Mouse (Mus musculus): ENCODE measurements at regions not wholly inside any gene's neighbourhood (a gene's known extent, or its start where the extent isn't known, plus 50 kb on each side); places are given as distances from the start of the nearest gene placed in this dataset.
A peak's percentile ranks its signal among the peaks of the same experiment; 100 is the strongest.

DNA sequence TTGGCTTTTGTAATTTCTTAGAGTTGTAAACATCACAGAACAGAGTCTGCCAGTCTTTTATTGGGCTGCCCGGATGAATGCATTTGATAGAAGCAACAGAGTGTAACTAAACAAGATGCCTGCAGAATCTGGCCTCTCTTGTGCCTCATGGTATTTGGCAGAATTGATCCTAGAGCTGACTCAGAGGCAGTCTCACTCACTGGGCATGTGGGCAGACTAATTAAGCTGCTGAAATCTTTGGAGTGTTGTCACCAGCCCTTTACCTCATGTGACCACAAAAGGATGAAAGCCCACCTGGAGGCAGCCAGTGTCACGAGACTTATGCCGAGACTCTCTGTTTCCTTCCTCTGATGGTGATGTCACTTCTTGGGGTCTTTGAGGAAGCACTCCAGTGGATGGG is 258.5 kb upstream of the Klhl29 start:
- no peak for DNase-seq (ENCODE audit: low spot score in 2 of 2)

DNA sequence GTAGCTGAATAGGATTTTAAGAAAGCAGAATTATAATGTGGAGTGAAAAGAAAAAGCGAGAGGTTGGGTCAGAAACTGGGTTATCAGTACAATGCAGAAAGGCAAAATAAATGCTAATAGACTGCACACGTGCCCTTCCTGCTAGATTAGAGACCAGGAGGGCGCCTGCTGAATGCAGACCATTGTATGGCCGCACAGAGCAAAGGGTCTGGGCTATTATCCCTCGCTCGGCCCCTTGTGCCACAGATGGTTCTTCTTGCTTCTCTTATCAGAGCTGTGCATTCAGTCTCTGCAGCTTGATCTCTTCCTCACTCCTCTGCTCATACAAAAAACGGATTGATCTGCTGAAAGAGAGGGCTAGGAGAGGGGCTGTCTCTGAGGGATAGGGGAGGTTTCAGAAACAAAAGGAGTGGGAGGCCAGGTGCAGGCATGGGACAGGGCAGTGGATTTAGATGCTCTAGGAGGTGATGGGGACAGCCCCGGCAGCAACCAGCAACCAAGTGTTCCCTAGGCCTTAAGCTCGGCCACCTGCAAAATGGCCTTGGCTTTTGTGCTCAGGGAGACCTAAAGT is 225.7 kb upstream of the Klhl29 start:
- intact Hi-C loops (cut with DNase I), result no loop called here
- no peak for DNase-seq (ENCODE audit: low spot score in 2 of 2)

More for the DNA sequence above, 258.5 kb upstream of the Klhl29 start:
- intact Hi-C loops (cut with DNase I), result no loop called here

DNA sequence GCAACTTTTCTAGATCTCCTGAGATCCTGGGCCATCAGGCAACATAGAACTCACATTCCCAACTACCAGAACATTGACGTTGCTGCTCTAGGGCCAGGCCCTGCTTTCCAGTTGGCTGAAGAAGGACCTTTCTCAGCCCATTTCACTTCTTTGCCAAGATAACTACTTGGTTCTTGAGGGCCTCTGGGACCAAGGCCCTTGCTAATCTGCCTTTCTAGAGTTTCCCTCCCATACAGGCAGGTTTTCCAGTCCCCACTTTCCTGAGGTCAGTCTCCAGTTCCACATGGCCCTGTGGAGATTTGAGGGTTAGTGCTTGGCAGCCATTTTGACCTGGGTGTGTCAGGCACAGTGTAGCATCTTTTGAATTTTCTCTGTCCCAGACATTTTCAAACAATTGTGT is 223.9 kb upstream of the Klhl29 start:
- intact Hi-C loops (cut with DNase I), result no loop called here
- no peak for DNase-seq (ENCODE audit: low spot score in 2 of 2)

DNA sequence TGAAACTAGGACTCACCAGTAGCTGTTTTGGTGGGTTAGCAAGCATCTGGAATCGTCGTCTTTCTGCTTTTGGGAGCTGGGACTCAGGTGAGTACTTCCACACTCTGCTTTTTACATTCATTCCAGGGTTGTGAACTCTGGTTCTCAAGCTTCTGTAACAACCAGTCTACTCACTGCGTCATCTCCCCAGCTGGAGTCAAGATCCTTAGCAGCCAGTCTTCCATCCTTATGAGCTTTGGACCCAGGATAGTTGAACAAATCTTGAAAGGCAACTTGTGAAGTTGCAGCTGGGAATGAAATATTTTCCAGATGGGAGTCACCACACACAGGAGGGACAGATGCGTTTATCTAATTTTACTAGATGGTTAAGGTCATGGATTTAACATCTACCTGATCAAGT is 223.5 kb upstream of the Klhl29 start:
- DNase-seq (ENCODE audit: low spot score in 2 of 2), result no peak
- intact Hi-C loops (cut with DNase I), result no loop called here

DNA sequence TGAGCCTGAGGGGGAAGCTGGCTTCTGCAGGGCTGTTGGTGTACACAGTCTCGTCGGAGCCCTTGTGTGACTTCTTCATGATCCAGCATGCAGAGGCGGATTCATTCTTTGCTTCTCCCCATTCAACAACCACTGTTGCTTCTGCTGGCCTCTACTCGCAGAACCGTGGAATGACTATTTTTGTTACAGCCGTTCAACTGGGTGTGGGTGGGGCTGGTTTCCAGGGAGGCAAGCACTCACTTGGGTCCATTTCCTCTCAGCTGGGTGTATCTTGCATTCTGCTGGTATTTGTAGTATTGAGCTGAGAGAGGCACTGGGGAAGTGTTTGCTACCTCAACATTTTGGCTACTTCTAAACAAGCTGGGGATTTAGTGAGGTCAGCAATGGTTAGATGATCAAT is 197.3 kb upstream of the Klhl29 start:
- peak; percentile 32 to 79 for DNase-seq (ENCODE audit: low spot score in 2 of 2)
- intact Hi-C loops (cut with DNase I), result no loop called here

DNA sequence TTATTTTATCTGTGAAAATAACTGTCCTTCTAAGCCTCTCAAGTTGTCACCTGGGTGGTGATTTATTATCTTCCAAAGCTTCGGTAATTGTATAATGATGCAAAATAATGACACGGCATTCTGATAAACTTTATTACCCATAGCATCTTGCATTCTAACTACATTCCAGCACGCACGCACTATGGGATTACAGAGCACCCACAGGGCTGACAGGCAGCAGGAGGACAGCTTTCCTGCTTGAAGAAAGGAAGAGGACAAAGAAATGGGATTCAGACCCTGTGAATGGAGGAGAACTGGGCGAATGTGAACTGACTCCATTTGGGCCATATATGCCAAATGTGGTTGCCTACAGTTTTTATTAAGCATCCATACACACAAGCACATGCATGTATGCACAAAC is 193.5 kb upstream of the Klhl29 start:
- no peak for DNase-seq (ENCODE audit: low spot score in 2 of 2)
- intact Hi-C loops (cut with DNase I), result no loop called here

DNA sequence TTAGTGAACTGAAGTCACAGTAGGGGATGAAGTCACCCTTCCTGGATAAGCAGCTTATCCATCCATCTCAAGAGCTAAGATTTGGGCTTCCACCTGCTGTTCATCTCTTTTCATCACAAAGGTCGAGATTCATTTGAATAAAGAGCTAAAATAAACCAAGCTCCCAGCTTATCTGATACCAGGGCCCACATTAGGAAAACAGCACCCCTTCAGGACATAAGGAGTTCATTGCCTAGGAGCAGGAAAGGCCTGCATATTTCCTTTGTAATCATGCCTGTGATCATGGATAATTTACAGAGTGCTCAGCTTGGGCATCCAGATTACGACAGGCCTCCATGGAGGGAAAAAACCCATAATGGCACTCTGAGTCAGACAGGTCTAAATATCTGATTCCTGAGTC is 190.7 kb upstream of the Klhl29 start:
- DNase-seq (ENCODE audit: low spot score in 2 of 2), result no peak
- intact Hi-C loops (cut with DNase I), result no loop called here

DNA sequence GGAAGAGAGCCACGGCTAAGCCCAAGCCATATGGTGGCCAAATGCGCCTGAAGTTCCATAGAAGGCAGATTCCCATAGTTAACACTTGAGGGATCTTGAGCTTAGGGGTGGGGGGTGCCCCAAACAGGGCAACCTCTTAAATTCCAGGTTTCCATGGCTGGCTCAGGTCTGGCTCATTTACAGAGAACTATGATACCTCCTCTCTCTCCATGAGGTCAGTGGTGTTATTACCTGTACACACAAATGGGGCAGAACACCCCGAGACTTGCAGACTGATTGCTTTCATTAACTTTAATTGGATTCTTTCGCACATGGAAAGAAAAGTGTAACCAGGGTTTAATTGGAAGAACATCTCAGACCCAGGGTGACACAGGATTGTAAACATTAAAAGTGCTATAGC is 177.1 kb upstream of the Klhl29 start:
- intact Hi-C loops (cut with DNase I), result no loop called here
- no peak for DNase-seq (ENCODE audit: low spot score in 2 of 2)

DNA sequence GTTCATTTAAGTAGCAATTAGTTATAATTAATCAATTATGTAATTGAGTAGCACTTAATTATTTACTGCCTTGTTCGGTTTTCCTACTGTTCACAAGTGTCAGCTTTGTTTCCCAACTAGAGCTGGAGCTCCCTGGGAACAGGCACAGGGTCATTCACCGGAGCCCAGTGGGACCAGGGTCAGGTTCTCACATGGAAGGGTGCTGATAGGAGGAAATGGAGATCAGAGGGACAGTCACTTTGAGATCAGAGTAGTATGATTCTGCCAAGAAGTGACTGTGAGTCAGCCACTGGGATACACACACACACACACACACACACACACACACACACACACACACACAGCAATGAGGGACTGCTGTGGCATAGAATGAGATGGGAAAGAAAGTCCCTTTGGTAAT is 176.4 kb upstream of the Klhl29 start:
- intact Hi-C loops (cut with DNase I), result no loop called here

DNA sequence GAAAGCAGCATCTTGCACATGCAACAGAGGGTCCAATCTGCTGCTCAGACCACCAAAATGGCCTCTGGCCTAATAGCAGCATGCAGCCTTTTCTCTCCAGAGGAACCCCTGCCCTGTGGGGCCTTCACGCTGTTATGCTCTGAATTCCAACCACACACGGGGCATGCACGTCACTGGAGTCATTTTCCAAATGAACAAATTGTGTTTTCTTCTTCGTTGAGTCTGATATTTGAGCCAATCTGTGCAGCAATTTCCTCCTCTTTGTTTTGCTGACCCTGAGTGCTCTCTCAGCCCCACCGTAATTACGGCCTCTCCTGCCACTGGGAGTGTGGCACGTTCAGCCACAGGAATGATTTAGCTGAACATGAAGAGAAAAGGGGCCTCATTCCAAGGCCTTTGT is 174.3 kb upstream of the Klhl29 start:
- intact Hi-C loops (cut with DNase I), result no loop called here

More for the DNA sequence above, 176.4 kb upstream of the Klhl29 start:
- no peak for DNase-seq (ENCODE audit: low spot score in 2 of 2)

DNA sequence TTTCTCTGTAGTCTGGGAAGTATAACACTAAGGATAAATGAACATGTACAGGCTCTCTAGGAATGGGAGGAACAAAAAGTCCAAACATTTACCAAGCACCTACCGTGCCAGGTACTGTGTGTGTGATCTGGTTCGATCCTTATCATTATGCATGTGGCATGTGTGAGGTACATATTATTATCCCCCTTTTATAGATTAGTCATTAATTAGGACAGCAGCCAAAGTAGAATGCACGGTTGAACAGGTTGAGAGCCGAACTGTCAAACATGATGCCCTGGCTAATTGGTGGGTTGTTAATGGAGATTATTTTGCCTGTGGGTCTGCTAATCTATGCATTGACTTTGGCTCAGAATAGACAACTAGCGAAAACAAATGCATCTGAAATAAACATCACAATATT is 172.2 kb upstream of the Klhl29 start:
- no peak for DNase-seq (ENCODE audit: low spot score in 2 of 2)
- intact Hi-C loops (cut with DNase I), result no loop called here

More for the DNA sequence above, 174.3 kb upstream of the Klhl29 start:
- DNase-seq (ENCODE audit: low spot score in 2 of 2), result no peak

DNA sequence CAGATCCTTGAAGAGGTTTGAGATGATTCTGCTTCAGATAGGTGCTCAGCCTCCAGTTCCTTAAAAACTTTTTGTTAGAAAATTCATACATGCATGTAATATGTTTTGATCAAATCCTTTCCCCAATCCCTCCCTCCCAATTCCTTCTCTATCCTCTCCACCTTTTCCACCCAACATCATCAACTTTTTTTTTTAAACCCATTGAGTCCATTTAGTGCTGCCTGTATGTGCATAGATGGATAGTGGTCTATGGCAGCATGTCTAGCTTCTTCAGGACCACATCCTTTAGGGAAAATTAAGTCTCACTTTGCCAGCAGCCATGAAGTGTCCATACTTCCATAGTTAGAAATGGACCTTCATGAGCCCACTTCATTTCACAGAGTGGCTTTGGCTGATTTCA is 167.2 kb upstream of the Klhl29 start:
- intact Hi-C loops (cut with DNase I), result no loop called here
- no peak for DNase-seq (ENCODE audit: low spot score in 2 of 2)

DNA sequence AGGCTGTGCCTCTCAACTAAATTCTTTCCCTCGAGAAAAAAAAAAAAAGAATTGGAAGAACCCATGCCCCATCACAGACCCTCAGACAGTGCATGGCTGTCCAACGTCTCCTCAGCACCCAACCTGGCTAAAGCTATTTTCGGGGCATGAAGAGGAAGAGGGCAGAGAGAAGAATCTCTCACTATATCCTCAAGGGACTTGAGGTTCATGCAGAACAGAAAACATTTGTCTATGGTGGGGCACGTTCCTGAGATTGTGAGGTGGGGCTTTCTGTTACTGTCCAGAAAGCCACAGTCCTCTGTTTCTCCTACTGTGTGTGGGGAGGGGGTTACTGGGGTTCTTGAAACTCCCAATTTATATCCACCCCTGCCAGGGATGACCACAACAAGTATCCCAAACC is 120.8 kb upstream of the Klhl29 start:
- intact Hi-C loops (cut with DNase I), result no loop called here
- DNase-seq (ENCODE audit: low spot score in 2 of 2), result no peak

DNA sequence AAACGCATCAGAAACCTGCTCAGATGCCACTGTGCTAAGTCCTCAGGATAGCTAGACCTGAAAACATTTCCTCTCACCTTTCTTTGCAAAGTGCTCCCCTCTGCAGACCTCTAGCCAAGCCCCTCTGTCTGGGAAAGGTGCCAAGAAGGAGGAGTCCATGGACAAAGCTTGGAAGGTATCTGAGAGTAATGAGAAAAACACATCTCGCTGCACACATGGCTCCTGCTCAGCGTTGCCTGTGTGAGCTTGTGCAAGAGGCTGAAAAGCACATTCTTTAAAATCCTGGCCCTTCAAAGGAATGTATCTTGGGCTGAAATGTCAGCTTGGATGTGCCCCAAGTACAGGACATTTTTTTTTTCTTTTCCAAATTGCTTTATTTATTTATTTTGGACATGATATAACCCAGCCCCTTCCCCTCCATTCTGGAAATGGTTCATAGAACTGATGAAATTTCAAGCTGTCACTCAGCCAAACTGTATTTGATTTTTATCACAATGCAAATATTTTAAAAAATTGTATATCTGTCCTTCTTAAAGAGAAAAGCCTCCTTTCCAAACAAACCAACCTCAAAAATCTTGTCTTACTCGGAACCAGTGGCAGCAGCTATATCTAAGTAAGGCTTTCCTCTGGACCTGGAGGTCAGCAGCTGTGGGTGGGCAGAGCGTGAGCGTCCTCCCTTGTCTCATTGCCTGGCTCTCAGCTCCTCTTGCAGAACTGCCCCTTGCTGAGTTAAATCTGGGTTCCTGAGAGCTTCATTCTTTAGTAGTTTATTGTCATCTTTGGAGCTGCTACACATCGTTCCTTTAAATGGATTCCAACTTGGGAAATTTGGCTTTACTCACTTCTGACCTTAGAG is 119.4 kb upstream of the Klhl29 start:
- intact Hi-C loops (cut with DNase I), result no loop called here
- no peak for DNase-seq (ENCODE audit: low spot score in 2 of 2)

DNA sequence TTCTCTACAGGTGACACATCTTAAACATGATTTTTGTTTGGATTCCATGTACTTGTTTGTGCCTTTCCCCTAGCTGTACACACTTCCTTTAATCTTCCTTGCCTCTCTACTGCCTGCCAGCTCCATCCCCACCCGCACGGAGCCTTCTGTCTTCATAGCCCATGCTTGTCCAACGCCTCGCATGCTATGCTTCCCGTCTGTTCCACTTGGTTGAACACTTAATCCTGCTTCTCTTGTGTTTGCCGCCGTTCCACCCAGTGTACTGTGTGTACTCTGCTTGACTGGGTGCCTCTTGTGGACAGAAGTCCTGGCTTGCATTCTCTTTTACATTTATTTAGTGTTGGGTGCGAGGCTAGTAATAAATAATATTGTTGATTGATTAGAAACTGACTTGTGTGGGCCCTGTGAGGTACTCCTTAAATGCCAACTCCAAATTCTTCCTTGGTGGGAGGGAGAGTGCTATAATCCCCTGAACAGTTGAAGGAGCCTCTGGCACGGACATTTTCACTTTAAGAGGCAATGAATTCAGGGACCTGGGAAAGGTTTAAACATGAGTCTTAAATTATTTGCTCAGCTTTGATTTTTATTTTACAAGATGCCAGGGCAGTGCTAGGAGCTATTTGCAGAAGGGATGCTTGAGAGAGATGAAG is 88.9 kb upstream of the Klhl29 start:
- intact Hi-C loops (cut with DNase I), result no loop called here
- peak in 1 of 2 experiments; percentile 9 for DNase-seq (ENCODE audit: low spot score in 2 of 2)

DNA sequence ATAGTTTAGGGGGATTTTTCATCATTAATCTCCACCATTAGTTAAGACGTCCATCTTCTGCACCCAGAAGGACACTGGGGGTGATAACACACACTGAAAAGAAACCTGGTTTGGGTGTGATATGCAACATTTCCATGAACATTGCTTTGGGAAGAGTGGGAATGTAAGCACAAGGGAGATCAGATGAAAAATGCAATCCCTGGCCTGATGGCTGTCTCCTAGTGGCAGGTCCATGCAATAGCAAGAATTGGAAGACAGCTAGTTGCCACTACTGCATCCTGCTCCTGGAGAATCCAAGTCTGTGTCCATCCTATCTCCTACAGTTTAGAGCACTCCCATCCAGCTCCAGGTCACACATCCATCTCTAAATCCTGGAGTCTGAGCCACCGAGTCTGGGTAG is 77.7 kb upstream of the Klhl29 start:
- DNase-seq (ENCODE audit: low spot score in 2 of 2), result no peak
- intact Hi-C loops (cut with DNase I), result no loop called here

DNA sequence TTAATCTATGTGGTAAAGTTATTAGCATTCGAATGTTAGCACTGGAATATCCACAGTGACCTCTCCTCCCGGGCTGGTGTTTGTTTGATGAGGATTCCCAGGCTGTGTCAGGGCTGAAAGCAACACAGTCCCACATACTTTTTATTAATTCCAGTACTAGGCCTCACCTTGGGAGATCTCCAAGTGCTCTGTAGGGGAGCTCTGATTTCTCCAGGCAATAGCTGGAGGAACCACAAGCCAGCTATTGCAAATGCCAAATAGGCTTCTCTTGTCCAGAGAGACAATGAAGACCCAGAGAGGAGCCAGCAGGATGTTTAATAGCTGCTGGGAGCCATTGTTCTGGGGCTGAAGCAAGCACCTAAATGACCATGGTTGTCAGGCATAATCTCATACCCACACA is 68.2 kb upstream of the Klhl29 start:
- intact Hi-C loops (cut with DNase I), result no loop called here
- no peak for DNase-seq (ENCODE audit: low spot score in 2 of 2)

DNA sequence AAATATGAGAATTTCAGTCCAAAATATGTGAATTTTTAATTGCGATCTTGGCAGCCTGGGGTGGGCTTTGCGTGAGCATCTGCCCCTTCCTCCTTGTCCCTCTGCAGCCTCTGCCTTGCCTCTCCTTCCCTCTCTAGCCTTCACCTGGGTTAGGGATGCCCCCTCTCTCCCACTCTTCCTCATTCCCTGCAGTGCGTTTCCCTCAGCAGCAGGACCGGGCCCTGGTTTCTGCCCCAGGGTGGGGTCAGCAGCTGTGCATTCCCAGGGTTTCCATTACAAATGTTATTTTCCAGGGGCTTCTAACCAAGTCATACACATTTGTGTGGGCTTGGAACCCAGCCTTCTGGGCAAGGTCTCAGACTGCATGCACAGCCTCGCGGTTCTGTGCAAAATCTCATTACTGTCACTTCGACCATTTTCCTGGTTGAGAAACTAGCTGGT is 67.6 kb upstream of the Klhl29 start:
- intact Hi-C loops (cut with DNase I), result no loop called here

DNA sequence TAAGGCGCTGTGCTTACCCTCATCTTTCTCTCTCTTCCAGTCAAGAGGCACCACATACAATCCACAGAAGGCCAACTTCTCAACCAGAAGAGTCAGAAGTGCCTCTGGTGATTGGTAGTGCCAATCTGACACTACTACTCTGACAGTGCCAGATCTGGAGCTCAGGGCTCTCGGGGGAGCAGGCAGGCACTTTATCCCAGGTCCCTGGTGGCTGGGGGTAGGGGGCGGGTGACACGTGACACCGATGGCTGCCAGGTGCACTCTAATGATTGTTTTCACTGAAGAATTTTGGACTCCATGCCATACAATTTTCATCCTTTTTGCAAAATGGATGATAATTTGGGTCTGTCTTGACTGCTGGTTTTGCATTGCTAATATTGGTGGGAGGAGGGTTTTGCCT is 67.2 kb upstream of the Klhl29 start:
- intact Hi-C loops (cut with DNase I), result no loop called here

More for the DNA sequence above, 67.6 kb upstream of the Klhl29 start:
- DNase-seq (ENCODE audit: low spot score in 2 of 2), result no peak

DNA sequence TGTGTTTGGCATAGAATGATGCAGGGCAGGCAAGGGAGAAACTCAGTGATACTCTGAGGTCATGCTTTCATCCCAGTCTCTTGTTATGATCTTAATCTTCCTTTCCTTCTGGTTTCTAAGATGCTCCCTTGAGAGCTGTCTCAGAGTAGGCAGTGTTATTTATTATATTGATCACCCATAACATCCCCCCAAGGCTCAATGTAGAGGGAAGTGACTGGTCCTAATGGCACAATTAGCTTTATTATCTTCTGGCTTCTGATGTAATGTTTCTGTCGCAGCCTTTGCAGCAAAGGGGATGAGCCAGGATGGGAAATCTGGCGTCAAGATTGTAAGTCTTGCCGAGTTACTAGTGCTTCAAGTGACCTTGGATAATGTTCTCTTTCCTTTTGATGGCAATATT is 65.0 kb upstream of the Klhl29 start:
- intact Hi-C loops (cut with DNase I), result no loop called here
- no peak for DNase-seq (ENCODE audit: low spot score in 2 of 2)

More for the DNA sequence above, 67.2 kb upstream of the Klhl29 start:
- no peak for DNase-seq (ENCODE audit: low spot score in 2 of 2)

DNA sequence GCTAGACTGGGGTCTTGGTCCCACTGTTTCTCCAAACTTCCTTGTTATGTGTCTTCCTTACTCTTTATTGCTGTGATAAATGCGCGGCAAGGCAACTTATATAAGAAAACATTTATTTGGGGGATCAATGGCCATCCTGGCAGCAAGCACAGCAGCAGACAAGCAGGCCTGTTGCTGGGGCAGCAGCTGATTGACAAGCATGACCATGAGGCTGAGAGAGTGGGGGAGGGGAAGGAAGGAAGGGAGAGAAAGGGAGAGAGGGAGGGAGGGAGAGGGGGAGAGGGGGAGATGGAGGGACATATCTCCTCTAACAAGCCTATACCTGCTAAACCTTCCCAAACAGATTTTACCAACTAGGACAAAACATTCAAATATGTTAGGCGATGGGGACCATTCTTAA is 60.4 kb upstream of the Klhl29 start:
- intact Hi-C loops (cut with DNase I), result no loop called here
- DNase-seq (ENCODE audit: low spot score in 2 of 2), result no peak

All from left cerebral cortex, postnatal 25 days (tissue).